Mouse (Mus musculus): ENCODE results near the gene Cxcl2.

DNA sequence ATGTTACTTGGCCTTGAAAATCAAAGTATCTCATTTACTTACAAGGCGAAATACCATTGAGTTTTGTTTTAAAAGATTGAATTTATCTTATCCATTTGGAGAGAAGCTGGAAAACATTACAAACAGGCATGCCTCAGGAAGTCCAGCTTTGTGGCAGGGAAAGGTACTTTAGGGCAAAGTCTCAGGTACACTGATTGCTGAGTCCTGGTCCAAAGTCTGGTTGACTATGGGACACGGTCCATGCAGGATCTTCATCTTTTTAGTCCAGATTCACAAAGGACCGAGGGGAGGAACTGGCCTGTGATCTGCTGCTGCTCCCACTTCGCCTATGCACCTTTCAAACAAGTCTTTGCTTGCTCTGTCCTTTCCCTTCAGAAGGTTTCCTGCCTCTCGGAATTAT, 4.4 kb upstream of the Cxcl2 start:
- TF ChIP-seq CTCF (IDR thresholded peaks at IDR 0.05; ENCODE audit: borderline replicate concordance, extremely low read depth, insufficient read depth, insufficient read length) (no peak), POLR2A (IDR thresholded peaks at IDR 0.05; ENCODE audit: borderline replicate concordance, extremely low read depth, insufficient read depth, insufficient read length, poor library complexity, severe bottlenecking) (no peak)
